Mouse (Mus musculus): ENCODE results near the gene Mapk9. TPM values are rescaled to one million over a fixed set of nuclear protein-coding genes. Genes with fewer than 3 reads are reported as not detected.

Gene Mapk9
- polyA plus RNA-seq, 1 experiment from 2014 or later = 38.6 TPM

DNA sequence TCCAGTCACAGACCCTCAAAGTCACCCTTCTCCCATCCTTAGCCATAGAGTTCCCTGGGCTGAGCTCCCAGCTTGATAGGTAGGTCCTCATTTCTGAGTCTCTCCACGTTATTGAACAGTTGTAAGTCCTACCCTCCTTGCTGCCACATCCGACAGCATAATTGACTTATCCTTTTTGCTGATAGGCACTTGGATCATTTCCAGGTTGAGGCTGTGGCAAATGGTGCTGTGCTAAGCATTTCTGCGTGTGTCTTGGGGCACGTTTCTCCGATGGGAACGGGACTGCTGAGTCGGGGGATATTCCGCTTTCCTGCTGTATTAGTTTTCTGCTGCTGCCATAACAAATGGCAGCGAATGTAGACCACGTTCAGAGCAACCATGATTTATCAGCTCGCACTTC is 47.3 kb downstream of the Mapk9 start:
- ATAC-seq (ENCODE audit: insufficient number of reproducible peaks, insufficient read depth, low FRiP score, low TSS enrichment, low read depth) = no peak
- 78% methylated on average over 11 of the region's 11 CpGs for WGBS

DNA sequence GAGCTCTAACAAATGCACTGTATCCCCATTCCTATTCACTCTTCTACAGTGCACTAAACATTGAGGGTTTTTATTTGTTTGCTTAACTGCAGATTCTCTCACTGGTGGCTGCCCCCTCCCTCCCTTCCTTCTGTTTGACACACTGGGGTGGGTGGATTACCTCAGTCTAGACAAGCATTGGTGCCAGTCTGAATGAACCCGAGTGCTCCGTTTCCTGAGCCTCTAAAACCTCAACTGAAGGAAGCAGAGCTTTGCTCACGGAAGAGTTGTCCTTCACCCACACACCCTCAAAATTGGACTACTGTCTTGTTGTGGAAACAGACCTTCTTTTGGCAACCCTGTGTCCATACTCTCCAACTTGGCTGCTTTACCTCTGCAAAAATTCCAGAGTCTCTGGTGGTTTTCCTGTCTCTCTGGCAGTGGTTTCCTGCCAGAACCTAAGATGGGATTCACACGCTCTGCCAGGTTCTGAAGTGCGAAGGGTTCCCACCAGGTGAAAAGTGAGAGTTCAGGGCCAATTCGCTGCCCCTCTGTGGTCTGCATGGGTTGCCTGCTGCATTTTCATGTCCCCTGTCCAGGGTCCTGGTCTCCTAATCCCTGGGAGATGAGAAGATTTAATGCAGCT is 49.5 kb downstream of the Mapk9 start:
- no peaks in the 10 kb centered on the region for H3K36me3 ChIP-seq

More for the DNA sequence above, 47.3 kb downstream of the Mapk9 start:
- no peak overlapping the region for H3K9ac ChIP-seq (replicated peaks)
- H3K4me1 ChIP-seq (replicated peaks) = no peaks in the 10 kb centered on the region
- no peak overlapping the region for H3K27ac ChIP-seq
- H3K27me3 ChIP-seq = peaks cover 4% of the 10 kb centered on the region; the same call in 1 of the 2 replicates
- H3K9me3 ChIP-seq = peaks cover 7% of the 10 kb centered on the region
- H3K4me2 ChIP-seq = no peak overlapping the region
- no peak overlapping the region for H3K4me3 ChIP-seq (replicated peaks)
- no peaks in the 10 kb centered on the region for H3K36me3 ChIP-seq

DNA sequence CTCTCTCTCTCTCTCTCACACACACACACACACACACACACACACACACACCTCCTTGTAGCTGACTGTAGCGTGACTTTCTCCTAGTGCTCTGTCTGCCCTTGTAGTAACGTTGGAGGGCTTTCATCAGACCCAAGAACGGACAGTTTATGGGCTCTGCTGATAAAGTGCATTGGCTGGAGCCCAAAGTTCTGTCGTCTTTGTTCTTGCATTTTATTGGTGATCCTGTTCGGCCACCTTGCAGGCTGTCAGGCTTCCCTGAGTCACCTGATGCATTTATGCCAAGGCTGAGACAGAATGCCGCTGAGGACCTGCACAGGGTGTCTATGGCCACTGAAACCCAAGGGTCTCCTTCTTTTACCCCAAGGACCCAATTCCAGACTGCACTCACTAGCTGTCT is 53.5 kb downstream of the Mapk9 start:
- Histone ChIP-seq H3K27me3 (peaks cover 50% of the 10 kb centered on the region), H3K9ac (replicated peaks) (no peak overlapping the region), H3K27ac (no peak overlapping the region), H3K4me2 (no peak overlapping the region), H3K36me3 (no peaks in the 10 kb centered on the region), H3K4me3 (replicated peaks) (no peak overlapping the region), H3K4me1 (replicated peaks) (peaks cover 10% of the 10 kb centered on the region), H3K9me3 (peaks cover 7% of the 10 kb centered on the region)
- 54% methylated on average over 6 of the region's 6 CpGs for WGBS
- ATAC-seq (ENCODE audit: insufficient number of reproducible peaks, insufficient read depth, low FRiP score, low TSS enrichment, low read depth) = no peak

More for the DNA sequence above, 49.5 kb downstream of the Mapk9 start:
- H3K4me1 ChIP-seq (replicated peaks) = peaks cover 1% of the 10 kb centered on the region; the same call in 1 of the 2 replicates
- peaks cover 27% of the 10 kb centered on the region for H3K27me3 ChIP-seq
- peaks cover 7% of the 10 kb centered on the region for H3K9me3 ChIP-seq
- no peak overlapping the region for H3K4me2 ChIP-seq
- WGBS = 52% methylated on average over 6 of the region's 6 CpGs
- no peak overlapping the region for H3K9ac ChIP-seq (replicated peaks)
- no peak for ATAC-seq (ENCODE audit: insufficient number of reproducible peaks, insufficient read depth, low FRiP score, low TSS enrichment, low read depth)
- H3K4me3 ChIP-seq (replicated peaks) = no peak overlapping the region
- no peak overlapping the region for H3K27ac ChIP-seq

DNA sequence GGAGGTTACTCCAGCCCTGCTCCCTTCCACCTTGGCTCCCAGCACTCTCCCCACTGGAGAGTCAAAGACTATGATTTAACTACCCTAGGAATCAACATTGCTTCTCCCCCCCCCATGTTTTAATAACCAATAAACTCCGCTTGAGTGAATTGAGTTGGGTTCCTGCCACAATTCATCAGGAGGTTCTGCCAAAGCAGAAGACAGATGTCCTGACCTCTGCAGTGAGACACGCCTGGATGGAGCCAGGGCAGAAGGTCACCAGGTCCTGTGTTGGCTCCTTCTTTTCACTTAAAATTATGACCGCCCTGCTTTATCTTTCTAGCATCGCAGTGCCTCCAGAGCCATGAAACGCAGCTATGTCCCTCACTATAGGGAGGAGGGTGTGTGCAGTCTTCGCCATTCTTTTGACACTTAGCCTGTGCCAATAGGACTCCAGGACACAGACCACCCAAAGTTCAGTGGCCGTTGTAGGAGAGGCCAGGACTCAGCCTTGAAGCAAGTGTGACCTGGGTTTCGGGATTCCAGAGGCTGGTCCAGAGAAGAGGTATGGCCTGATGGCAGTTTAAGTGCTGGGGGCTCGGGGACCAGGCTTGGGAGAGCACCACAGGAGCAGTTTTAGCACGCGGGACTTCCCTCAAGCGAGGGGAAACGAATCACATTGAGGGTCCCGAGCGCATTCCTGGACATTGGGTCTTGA is 54.6 kb downstream of the Mapk9 start:
- peak overlapping the region; percentile 69 for H3K4me3 ChIP-seq (replicated peaks)
- peaks cover 7% of the 10 kb centered on the region for H3K9me3 ChIP-seq
- peaks cover 50% of the 10 kb centered on the region for H3K27me3 ChIP-seq
- H3K4me1 ChIP-seq (replicated peaks) = peaks cover 10% of the 10 kb centered on the region
- H3K9ac ChIP-seq (replicated peaks) = peak overlapping the region; percentile 34; the same call in 1 of the 2 replicates
- peak overlapping the region; percentile 100 for H3K4me2 ChIP-seq
- H3K36me3 ChIP-seq = no peaks in the 10 kb centered on the region
- WGBS = 19% methylated on average over 15 of the region's 15 CpGs
- H3K27ac ChIP-seq = no peak overlapping the region
- no peak for ATAC-seq (ENCODE audit: insufficient number of reproducible peaks, insufficient read depth, low FRiP score, low TSS enrichment, low read depth)

DNA sequence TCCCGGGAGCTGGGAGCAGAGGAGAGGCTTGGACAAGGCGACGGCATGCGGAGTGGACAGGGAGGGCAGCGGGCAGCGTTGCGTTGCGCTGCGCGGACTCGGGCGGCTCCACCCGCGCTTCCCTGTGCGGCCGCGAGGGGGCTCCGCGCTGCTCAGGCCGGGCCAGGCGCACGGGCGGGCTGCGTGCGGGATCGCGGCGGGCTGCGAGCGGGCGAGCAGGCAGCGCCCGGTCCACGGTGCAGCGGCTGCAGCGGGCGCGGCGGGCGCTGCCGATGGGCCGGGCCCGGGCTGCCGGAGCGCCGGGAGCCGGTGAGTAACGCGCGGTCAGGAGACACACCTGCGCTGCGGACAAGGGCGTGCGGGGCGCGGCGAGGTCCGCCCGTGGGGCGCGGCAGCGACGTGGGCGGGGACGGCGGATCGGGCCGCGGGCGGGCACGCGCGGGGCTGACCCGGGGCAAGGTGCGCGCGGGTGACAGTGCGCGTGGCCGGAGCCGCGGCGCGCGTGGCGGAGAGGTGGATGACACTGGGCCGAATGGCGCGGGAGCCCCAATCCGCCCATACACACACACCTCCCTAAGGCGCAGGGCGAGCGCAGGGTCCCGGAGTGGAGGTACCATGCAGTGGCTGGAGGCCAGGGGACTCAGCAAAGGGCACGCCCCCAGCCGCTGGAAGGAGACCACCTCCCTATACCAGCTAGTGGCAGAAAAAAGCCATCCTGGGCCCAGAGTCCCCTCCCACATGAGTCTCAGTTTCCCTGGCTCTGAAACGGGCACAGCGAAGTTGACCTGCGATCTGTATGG is 55.3 kb downstream of the Mapk9 start, which contains the start of gene Rasgef1c:
Gene Rasgef1c (plus strand): TSS at position 177 of the 800 bp plus-strand sequence.
- Histone ChIP-seq H3K4me2 (peak within 1 kb of the TSS; percentile 100), H3K9ac (replicated peaks) (peak within 1 kb of the TSS; percentile 70), H3K27ac (no peak within 1 kb of the TSS), H3K9me3 (peaks cover 7% of the 10 kb centered on the region), H3K27me3 (peaks cover 50% of the 10 kb centered on the region), H3K4me1 (replicated peaks) (peaks cover 10% of the 10 kb centered on the region), H3K36me3 (no peaks in the 10 kb centered on the region), H3K4me3 (replicated peaks) (peak within 1 kb of the TSS; percentile 69)
- WGBS = 2% methylated on average over 99 of the region's 99 CpGs
- peak; percentile 70 for ATAC-seq (ENCODE audit: insufficient number of reproducible peaks, insufficient read depth, low FRiP score, low TSS enrichment, low read depth)

DNA sequence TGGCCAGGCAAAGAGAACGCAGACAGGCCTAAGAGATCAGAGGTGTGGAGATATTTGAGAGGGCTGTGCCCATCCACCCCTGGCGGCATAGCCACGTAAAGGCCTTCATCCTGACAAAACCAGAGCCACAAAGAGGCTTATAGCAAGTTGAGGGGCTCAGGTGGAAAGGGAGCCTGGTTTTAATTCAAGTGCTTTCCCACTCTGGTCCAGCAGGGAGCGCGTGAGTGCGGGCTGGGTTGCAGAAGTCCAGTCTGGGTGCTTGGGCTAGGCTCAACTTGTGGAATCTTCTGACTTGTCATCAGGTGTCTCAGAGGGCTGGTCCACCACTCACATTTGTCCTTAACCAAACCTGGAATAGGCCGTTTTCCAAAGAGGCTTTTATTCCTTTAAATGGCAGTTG is 56.8 kb downstream of the Mapk9 start:
- H3K4me2 ChIP-seq = no peak overlapping the region
- H3K27ac ChIP-seq = no peak overlapping the region
- H3K4me3 ChIP-seq (replicated peaks) = no peak overlapping the region
- WGBS = 11% methylated on average over 7 of the region's 7 CpGs
- peaks cover 50% of the 10 kb centered on the region for H3K27me3 ChIP-seq
- no peaks in the 10 kb centered on the region for H3K36me3 ChIP-seq
- no peak overlapping the region for H3K9ac ChIP-seq (replicated peaks)
- no peak for ATAC-seq (ENCODE audit: insufficient number of reproducible peaks, insufficient read depth, low FRiP score, low TSS enrichment, low read depth)
- no peaks in the 10 kb centered on the region for H3K9me3 ChIP-seq
- peaks cover 10% of the 10 kb centered on the region for H3K4me1 ChIP-seq (replicated peaks)

DNA sequence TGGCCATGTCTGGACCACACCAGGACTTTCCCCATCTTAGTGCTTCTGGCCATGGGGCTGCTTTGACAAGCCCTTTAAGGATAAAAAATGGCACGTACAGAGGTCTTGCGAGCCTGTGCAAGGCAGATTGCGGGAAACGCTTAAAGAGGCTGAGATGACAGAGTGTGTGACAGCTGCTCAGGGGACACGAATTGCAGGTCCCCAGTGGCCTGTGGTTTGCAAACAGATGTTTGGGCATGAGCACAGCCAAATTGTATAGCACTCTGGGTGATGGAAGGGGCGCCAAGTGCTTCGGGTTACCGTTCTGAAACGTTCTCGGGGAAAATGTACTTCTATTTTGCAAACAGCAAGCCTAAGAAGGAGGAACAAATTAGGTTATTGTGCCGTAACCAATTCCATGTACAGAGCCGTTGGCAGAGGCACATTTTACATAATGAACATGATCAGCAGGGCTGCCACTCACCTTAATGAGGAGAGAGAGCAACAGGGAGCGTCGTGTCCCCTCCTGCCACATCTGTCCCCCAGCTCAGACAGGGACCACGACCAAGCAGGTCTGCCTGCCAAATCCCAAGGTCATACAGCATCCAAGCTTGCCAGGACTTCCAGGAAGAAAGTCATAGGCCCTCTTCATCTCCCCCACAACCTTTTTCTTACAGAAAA is 72.1 kb downstream of the Mapk9 start:
- Histone ChIP-seq H3K9me3 (no peaks in the 10 kb centered on the region), H3K4me2 (no peak overlapping the region), H3K4me1 (replicated peaks) (no peaks in the 10 kb centered on the region), H3K27me3 (no peaks in the 10 kb centered on the region), H3K36me3 (no peaks in the 10 kb centered on the region), H3K27ac (no peak overlapping the region), H3K9ac (replicated peaks) (no peak overlapping the region), H3K4me3 (replicated peaks) (no peak overlapping the region)
- ATAC-seq (ENCODE audit: insufficient number of reproducible peaks, insufficient read depth, low FRiP score, low TSS enrichment, low read depth) = no peak
- 39% methylated on average over 15 of the region's 15 CpGs for WGBS

DNA sequence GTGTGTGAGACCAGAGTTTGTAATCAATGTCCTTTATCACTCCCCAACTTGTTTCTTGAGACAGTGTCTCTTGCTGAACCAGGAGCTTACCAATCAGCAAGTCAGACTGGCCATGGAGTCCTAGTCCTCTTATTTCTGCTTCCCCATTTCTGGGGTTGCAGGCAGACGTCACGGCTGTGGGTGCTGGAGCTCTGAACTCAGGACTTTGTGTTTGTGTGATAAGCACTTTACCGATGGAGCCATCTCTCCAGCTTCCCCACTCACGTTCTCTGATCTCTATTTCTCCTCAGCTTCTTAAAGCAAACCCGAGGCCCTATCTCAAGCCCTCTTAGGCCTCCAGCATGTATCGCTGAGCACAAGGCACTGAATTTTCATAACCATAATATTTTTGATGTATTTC is 72.8 kb downstream of the Mapk9 start:
- Histone ChIP-seq H3K9me3 (no peaks in the 10 kb centered on the region), H3K36me3 (no peaks in the 10 kb centered on the region), H3K4me1 (replicated peaks) (no peaks in the 10 kb centered on the region), H3K4me3 (replicated peaks) (no peak overlapping the region), H3K4me2 (no peak overlapping the region), H3K27me3 (no peaks in the 10 kb centered on the region), H3K9ac (replicated peaks) (no peak overlapping the region), H3K27ac (no peak overlapping the region)
- WGBS = 88% methylated on average over 6 of the region's 6 CpGs
- no peak for ATAC-seq (ENCODE audit: insufficient number of reproducible peaks, insufficient read depth, low FRiP score, low TSS enrichment, low read depth)

DNA sequence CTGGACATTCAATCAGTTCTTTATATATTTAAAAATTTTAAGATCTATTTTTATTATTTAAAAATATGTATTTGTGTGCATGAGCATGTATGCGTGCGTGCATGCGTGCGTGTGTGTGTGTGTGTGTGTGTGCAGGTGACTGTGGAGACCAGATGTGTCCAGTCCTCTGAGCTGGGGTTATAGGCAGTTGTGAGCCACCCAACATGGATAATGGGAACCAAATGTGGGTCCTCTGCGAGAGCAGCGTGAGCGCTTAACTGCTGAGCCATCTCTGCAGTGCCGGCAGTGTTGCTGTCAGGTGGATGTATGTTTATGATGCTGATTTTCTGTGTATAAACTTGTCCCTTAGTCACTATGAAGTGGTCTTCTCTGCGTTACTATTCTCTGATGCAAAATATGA is 77.0 kb downstream of the Mapk9 start:
- 34% methylated on average over 9 of the region's 9 CpGs for WGBS
- Histone ChIP-seq H3K4me2 (no peak overlapping the region), H3K4me1 (replicated peaks) (peaks cover 18% of the 10 kb centered on the region)

DNA sequence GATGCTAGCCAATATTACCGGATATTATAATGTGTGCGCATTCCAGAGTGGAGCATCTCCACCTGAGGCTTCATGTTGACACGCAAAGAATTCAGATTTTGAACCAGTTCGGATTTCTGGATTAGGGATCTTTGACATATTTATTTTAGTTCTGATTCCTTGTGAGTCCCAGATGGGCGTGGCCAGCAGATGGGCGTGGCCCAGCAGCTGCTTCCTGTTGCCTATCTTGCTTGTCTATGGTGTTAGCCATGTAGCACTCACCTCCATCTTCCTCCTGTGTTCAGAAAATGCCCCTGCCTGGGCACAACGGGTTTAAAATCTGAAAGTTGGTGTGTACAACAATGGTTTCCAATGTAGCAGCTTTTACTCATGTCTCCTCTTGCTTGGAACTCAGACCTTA is 79.6 kb downstream of the Mapk9 start:
- Histone ChIP-seq H3K27me3 (peaks cover 4% of the 10 kb centered on the region; the same call in 1 of the 2 replicates), H3K9ac (replicated peaks) (no peak overlapping the region), H3K4me1 (replicated peaks) (peaks cover 18% of the 10 kb centered on the region), H3K27ac (no peak overlapping the region), H3K4me3 (replicated peaks) (no peak overlapping the region), H3K36me3 (no peaks in the 10 kb centered on the region), H3K4me2 (no peak overlapping the region), H3K9me3 (no peaks in the 10 kb centered on the region)
- no peak for ATAC-seq (ENCODE audit: insufficient number of reproducible peaks, insufficient read depth, low FRiP score, low TSS enrichment, low read depth)
- 76% methylated on average over 7 of the region's 7 CpGs for WGBS

More for the DNA sequence above, 77.0 kb downstream of the Mapk9 start:
- Histone ChIP-seq H3K9ac (replicated peaks) (no peak overlapping the region), H3K27me3 (peaks cover 4% of the 10 kb centered on the region; the same call in 1 of the 2 replicates), H3K36me3 (no peaks in the 10 kb centered on the region), H3K4me3 (replicated peaks) (no peak overlapping the region), H3K9me3 (no peaks in the 10 kb centered on the region), H3K27ac (no peak overlapping the region)
- ATAC-seq (ENCODE audit: insufficient number of reproducible peaks, insufficient read depth, low FRiP score, low TSS enrichment, low read depth) = no peak

Data from limb, embryonic 12.5 days (tissue).